Mouse (Mus musculus) E14TG2a.4 (cell line): ENCODE data around the gene Gmeb1.

ENCODE experiments used
- H3K27me3 ChIP-seq: 2 replicates; pipeline ENCODE4 v1.6.1; 2014; ENCODE audit warnings: low read length, control low read depth; ENCODE audit not compliant: insufficient read depth
- H3K36me3 ChIP-seq: 2 replicates; pipeline ENCODE4 v1.6.1; 2014; ENCODE audit warnings: low read length, control low read depth; ENCODE audit not compliant: insufficient read depth
- H3K4me1 ChIP-seq: replicated peaks from 2 replicates; pipeline ENCODE4 v1.6.1; 2014; ENCODE audit warnings: low read depth, low read length, control low read depth
- H3K4me3 ChIP-seq: replicated peaks from 2 replicates; pipeline ENCODE4 v1.5.1; 2014; ENCODE audit warnings: mild to moderate bottlenecking, low read length
- H3K9me3 ChIP-seq: 2 replicates; pipeline ENCODE4 v1.6.1; 2014; ENCODE audit warnings: low read length, control low read depth
- CTCF ChIP-seq: conservative IDR thresholded peaks from 2 replicates; pipeline ENCODE4 v1.5.1; 2014; ENCODE audit warnings: low read length
- NANOG ChIP-seq: IDR thresholded peaks from 2 replicates; pipeline ENCODE4 v1.6.1; 2014; ENCODE audit warnings: borderline replicate concordance, low read length, mixed read lengths
- POU5F1 ChIP-seq: IDR thresholded peaks from 2 replicates; pipeline ENCODE4 v1.6.1; 2014; ENCODE audit warnings: low read length, borderline replicate concordance

The Gmeb1 gene

GRCm38 (mm10) chr4:132262358-132262616, 885 bp upstream of the Gmeb1 start:
- TF ChIP-seq NANOG (no peak), POU5F1 (no peak)
- Histone ChIP-seq H3K4me1 (peaks cover 55% of the 10 kb centered on the region), H3K36me3 (peaks cover 6% of the 10 kb centered on the region; the same call in 1 of the 2 replicates), H3K9me3 (peaks cover 5% of the 10 kb centered on the region; the same call in 1 of the 2 replicates), H3K4me3 (0 out of 2 replicates have a peak overlapping the region, but pooled peaks have one; percentile 74), H3K27me3 (no peaks in the 10 kb centered on the region)

GRCm38 (mm10) chr4:132260404-132261379, 710 bp downstream of the Gmeb1 start:
- peaks cover 68% of the 10 kb centered on the region for H3K4me1 ChIP-seq
- peaks cover 5% of the 10 kb centered on the region; the same call in 1 of the 2 replicates for H3K9me3 ChIP-seq
- TF ChIP-seq CTCF = no peak
- no peak for TF ChIP-seq POU5F1
- no peak for TF ChIP-seq NANOG
- peaks cover 13% of the 10 kb centered on the region; the same call in 1 of the 2 replicates for H3K36me3 ChIP-seq
- no peaks in the 10 kb centered on the region for H3K27me3 ChIP-seq
- H3K4me3 ChIP-seq = peak overlapping the region; percentile 85

- TF ChIP-seq POU5F1 (no peak), NANOG (no peak), CTCF (no peak)
- Histone ChIP-seq H3K27me3 (no peaks in the 10 kb centered on the region), H3K4me1 (peaks cover 81% of the 10 kb centered on the region), H3K9me3 (no peaks in the 10 kb centered on the region), H3K36me3 (peaks cover 13% of the 10 kb centered on the region; the same call in 1 of the 2 replicates), H3K4me3 (no peak overlapping the region)
Observed at GRCm38 (mm10) chr4:132259248-132259647, 2.2 kb downstream of the Gmeb1 start.

GRCm38 (mm10) chr4:132256384-132256783, 5.0 kb downstream of the Gmeb1 start:
- Histone ChIP-seq H3K9me3 (no peaks in the 10 kb centered on the region), H3K27me3 (no peaks in the 10 kb centered on the region), H3K4me3 (no peak overlapping the region), H3K4me1 (peaks cover 77% of the 10 kb centered on the region), H3K36me3 (peaks cover 31% of the 10 kb centered on the region)
- no peak for TF ChIP-seq POU5F1
- TF ChIP-seq CTCF = no peak
- no peak for TF ChIP-seq NANOG

- peaks cover 45% of the 10 kb centered on the region for H3K36me3 ChIP-seq
- H3K27me3 ChIP-seq = no peaks in the 10 kb centered on the region
- TF ChIP-seq CTCF (no peak), POU5F1 (no peak), NANOG (no peak)
- peaks cover 71% of the 10 kb centered on the region for H3K4me1 ChIP-seq
- no peaks in the 10 kb centered on the region for H3K9me3 ChIP-seq
- H3K4me3 ChIP-seq = no peak overlapping the region
Observed at GRCm38 (mm10) chr4:132254986-132255385, 6.4 kb downstream of the Gmeb1 start.

- peaks cover 58% of the 10 kb centered on the region for H3K36me3 ChIP-seq
- H3K4me1 ChIP-seq = peaks cover 57% of the 10 kb centered on the region
- TF ChIP-seq NANOG = no peak
- TF ChIP-seq CTCF = no peak
- TF ChIP-seq POU5F1 = no peak
- no peaks in the 10 kb centered on the region for H3K27me3 ChIP-seq
- no peak overlapping the region for H3K4me3 ChIP-seq
- H3K9me3 ChIP-seq = no peaks in the 10 kb centered on the region
Observed at GRCm38 (mm10) chr4:132253622-132254021, 7.8 kb downstream of the Gmeb1 start.

GRCm38 (mm10) chr4:132253128-132253527, 8.3 kb downstream of the Gmeb1 start:
- Histone ChIP-seq H3K27me3 (no peaks in the 10 kb centered on the region), H3K9me3 (no peaks in the 10 kb centered on the region), H3K36me3 (peaks cover 63% of the 10 kb centered on the region), H3K4me3 (no peak overlapping the region), H3K4me1 (peaks cover 52% of the 10 kb centered on the region)
- TF ChIP-seq POU5F1 (no peak), NANOG (no peak), CTCF (no peak)

- Histone ChIP-seq H3K4me3 (no peak overlapping the region), H3K4me1 (peaks cover 37% of the 10 kb centered on the region), H3K27me3 (no peaks in the 10 kb centered on the region), H3K36me3 (peaks cover 69% of the 10 kb centered on the region), H3K9me3 (no peaks in the 10 kb centered on the region)
- no peak for TF ChIP-seq CTCF
- TF ChIP-seq POU5F1 = no peak
- TF ChIP-seq NANOG = no peak
Observed at GRCm38 (mm10) chr4:132251596-132251995, 9.8 kb downstream of the Gmeb1 start.

GRCm38 (mm10) chr4:132247451-132247997, 13.9 kb downstream of the Gmeb1 start:
- no peak for TF ChIP-seq CTCF
- TF ChIP-seq POU5F1 = no peak
- no peak for TF ChIP-seq NANOG
- H3K4me3 ChIP-seq = no peak overlapping the region
- H3K9me3 ChIP-seq = no peaks in the 10 kb centered on the region
- H3K36me3 ChIP-seq = peaks cover 95% of the 10 kb centered on the region
- H3K27me3 ChIP-seq = no peaks in the 10 kb centered on the region
- H3K4me1 ChIP-seq = no peaks in the 10 kb centered on the region
